Mouse (Mus musculus) heart, embryonic 15.5 days (tissue): Measurements from ENCODE around the gene Entpd3. TPM values are rescaled to one million over a fixed set of nuclear protein-coding genes. Genes with fewer than 3 reads are reported as not detected.

Source experiments
- ATAC-seq: fragments of 200-750 bp; cut with Nextera tagmentation; replicated peaks from 2 replicates; pipeline ENCODE4 v1.8.0; 2017; ENCODE audit warnings: low read depth, moderate TSS enrichment; ENCODE audit not compliant: insufficient number of reproducible peaks, insufficient read depth, low FRiP score
- H3K27ac ChIP-seq: fragments of 300-500 bp; sonication (generic); 2 replicates; pipeline ENCODE4 v1.5.1; 2015; ENCODE audit warnings: mild to moderate bottlenecking, inconsistent platforms
- H3K27me3 ChIP-seq: fragments of 300-500 bp; sonication (generic); 2 replicates; pipeline ENCODE4 v1.6.1; 2015; ENCODE audit warnings: inconsistent platforms
- H3K36me3 ChIP-seq: fragments of 300-500 bp; sonication (generic); 2 replicates; pipeline ENCODE4 v1.6.1; 2015; ENCODE audit warnings: mild to moderate bottlenecking, inconsistent platforms
- H3K4me1 ChIP-seq: fragments of 300-500 bp; sonication (generic); replicated peaks from 2 replicates; pipeline ENCODE4 v1.6.1; 2015; ENCODE audit warnings: inconsistent platforms
- H3K4me2 ChIP-seq: fragments of 300-500 bp; sonication (generic); 2 replicates; pipeline ENCODE4 v1.6.1; 2015; ENCODE audit warnings: inconsistent platforms, mild to moderate bottlenecking, moderate library complexity
- H3K4me3 ChIP-seq: fragments of 300-500 bp; sonication (generic); 2 replicates; pipeline ENCODE4 v1.5.1; 2015; ENCODE audit warnings: mild to moderate bottlenecking, inconsistent platforms
- H3K9ac ChIP-seq: fragments of 300-500 bp; sonication (generic); 2 replicates; pipeline ENCODE4 v1.6.1; 2015; ENCODE audit warnings: mild to moderate bottlenecking, inconsistent platforms
- H3K9me3 ChIP-seq: fragments of 300-500 bp; sonication (generic); replicated peaks from 2 replicates; pipeline ENCODE4 v1.6.1; 2016; ENCODE audit warnings: inconsistent platforms
- WGBS: fragments of 180-500 bp; shearing (Covaris S2); methylation state at CpG from one replicate; pipeline ENCODE4 v1.1.7; 2015; ENCODE audit warnings: mixed read lengths; 5-methylcytosine and 5-hydroxymethylcytosine counted together
- polyA plus RNA-seq: library from polyadenylated mRNA; unstranded; fragments of >200 nt; fragmentation: Nextera tagmentation; extraction: Ambion mirVana; gene quantifications from 2 replicates; pipeline ENCODE4 v1.2.1, GENCODE M21; 2015

Gene Entpd3
- polyA plus RNA-seq = 0.23 and 0.77 TPM in 2 replicates

DNA sequence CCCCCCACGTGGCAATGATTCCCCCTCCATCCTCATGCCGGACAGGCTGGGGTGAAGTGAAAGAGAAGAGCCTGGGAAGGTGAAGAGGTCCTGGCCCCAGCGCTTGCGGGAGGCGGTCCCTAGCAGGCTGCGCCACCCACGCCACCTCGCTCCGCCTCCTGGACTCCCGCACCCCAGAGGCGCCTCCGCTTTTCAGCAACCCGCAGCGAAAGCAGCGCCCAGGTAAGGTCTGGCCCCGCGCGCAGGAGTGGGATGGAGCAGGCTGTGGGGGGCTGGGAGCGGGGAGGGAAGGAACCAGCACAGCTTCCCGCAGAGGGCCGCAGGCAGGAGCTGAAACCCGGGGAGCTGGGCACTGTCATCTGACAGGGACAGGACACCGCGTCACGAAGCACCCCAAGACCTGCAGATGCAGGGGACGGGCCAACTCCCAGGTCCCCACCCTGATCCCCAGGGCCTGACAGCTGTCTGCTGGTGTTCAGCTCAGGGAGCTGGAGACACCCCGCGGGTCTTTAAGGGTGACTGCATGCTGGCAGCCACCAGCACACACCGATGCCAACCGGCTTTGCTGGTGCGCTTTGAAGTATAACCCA, at the start of gene Entpd3:
TSS of gene Entpd3 (plus strand) at position 157 of the 590 bp plus-strand sequence.
- Histone ChIP-seq H3K36me3 (no peaks in the 10 kb centered on the region), H3K9ac (peak within 1 kb of the TSS; percentile 38), H3K4me1 (peaks cover 9% of the 10 kb centered on the region), H3K27ac (no peak within 1 kb of the TSS), H3K27me3 (peaks cover 34% of the 10 kb centered on the region), H3K4me2 (peak within 1 kb of the TSS; percentile 91), H3K9me3 (no peaks in the 10 kb centered on the region), H3K4me3 (peak within 1 kb of the TSS; percentile 49)
- no peak for ATAC-seq
- 1% methylated on average over 31 of the region's 31 CpGs for WGBS

DNA sequence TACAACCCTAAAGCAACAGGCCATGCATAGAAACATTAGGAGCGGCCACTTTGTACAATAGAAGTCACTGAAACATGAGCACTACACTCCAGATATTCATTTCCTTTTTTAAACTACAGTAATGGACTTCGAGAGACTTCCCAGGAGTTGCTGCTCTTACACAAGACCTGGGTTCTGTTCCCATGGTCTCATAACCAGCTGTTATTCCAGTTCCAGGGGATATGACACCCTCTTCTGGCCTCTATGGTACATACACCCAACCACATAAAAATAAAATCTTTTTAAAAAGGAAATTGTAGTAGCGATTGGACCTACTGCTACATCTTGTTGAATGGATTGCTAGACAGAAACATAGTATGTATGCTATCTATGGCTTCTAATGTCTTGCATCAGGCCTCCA, 48.1 kb upstream of the Entpd3 start:
- ATAC-seq = no peak
- peaks cover 23% of the 10 kb centered on the region for H3K36me3 ChIP-seq
- no peaks in the 10 kb centered on the region for H3K27me3 ChIP-seq
- peak overlapping the region; percentile 98 for H3K4me3 ChIP-seq
- no peak overlapping the region for H3K9ac ChIP-seq
- peaks cover 11% of the 10 kb centered on the region for H3K4me1 ChIP-seq
- no peaks in the 10 kb centered on the region for H3K9me3 ChIP-seq
- WGBS = 83% methylated on average over 3 of the region's 3 CpGs
- no peak overlapping the region for H3K27ac ChIP-seq
- H3K4me2 ChIP-seq = peak overlapping the region; percentile 83

GRCm38 (mm10) chr9:120492010-120492399, 47.6 kb upstream of the Entpd3 start, which contains the start of gene Eif1b:
Gene Eif1b, plus strand, starts transcription at chr9:120492232.
- peak; percentile 38 for ATAC-seq
- H3K27ac ChIP-seq = peak within 1 kb of the TSS; percentile 92
- peaks cover 23% of the 10 kb centered on the region for H3K36me3 ChIP-seq
- WGBS = 2% methylated on average over 19 of the region's 19 CpGs
- peak within 1 kb of the TSS; percentile 98 for H3K4me3 ChIP-seq
- peak within 1 kb of the TSS; percentile 83 for H3K4me2 ChIP-seq
- no peaks in the 10 kb centered on the region for H3K27me3 ChIP-seq
- no peaks in the 10 kb centered on the region for H3K9me3 ChIP-seq
- H3K4me1 ChIP-seq = peaks cover 11% of the 10 kb centered on the region
- H3K9ac ChIP-seq = peak within 1 kb of the TSS; percentile 99

DNA sequence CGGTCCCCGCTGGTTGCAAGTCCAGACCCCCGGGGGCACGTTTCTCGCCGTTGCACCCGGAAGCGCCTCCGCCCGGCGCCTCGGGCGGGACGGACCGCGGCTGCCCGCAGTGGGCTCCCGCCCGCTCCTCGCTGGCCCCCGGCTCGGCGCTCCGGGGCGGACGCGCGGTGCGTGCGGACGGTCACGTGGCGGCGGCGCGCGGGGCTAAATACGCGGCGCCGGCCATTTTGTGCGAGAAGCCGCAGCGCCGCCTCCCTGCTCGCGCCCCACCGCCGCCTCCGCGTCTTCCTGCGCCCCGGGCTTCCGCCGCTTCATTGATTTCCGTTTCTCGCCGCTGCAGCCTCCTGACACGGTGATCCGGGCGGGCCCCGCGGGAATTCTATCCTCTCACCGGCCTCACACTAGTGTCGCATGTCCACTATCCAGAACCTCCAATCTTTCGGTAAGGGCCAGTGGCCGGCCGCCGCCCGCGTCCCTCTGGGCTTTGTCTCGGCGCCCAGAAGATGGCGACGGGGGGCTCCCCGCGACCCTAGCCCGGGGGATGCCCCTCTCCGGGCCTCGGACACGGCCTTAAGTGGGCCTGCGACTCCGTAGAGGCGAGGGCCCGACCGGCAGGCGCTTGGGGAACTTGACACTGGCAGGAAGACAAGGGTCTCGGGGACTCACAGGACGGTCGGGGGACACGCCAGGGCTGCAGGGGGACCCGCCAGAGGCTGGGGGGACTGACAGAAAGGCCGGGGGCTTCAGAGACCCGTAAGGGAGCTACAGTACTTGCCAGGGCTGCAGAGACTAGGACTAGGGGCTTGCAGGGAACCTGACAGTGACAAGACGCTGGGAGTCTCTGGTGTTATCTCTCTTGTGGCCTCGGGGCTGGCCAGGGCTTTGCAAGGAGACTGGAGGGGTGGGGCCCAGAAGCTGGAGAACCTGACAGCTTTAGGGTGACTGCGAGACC, 46.9 kb upstream of the Entpd3 start:
- peaks cover 23% of the 10 kb centered on the region for H3K36me3 ChIP-seq
- H3K27me3 ChIP-seq = no peaks in the 10 kb centered on the region
- H3K4me3 ChIP-seq = peak overlapping the region; percentile 98
- H3K9me3 ChIP-seq = no peaks in the 10 kb centered on the region
- H3K4me2 ChIP-seq = peak overlapping the region; percentile 83
- H3K9ac ChIP-seq = peak overlapping the region; percentile 99
- H3K4me1 ChIP-seq = peaks cover 11% of the 10 kb centered on the region
- ATAC-seq = peak; percentile 85
- WGBS = under 1% methylated on average over 86 of the region's 97 CpGs
- H3K27ac ChIP-seq = peak overlapping the region; percentile 92

DNA sequence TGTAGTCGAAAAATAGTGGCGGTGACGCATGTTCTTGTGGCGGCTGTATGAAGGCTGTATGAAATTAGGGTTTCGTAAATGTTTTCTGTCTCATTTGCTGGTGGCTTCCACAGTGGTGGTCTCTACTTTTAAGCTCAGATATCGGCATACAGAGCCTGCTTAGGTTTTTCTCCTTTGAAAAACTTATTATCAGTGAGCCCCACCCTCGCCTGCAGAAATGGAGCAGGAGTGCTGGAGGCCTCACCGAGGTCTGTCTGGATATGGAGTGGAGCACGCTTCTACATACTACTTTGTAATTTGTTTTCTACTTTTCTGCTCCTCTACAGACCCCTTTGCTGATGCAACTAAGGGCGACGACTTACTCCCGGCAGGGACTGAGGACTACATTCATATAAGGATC, 45.8 kb upstream of the Entpd3 start:
- WGBS = 68% methylated on average over 12 of the region's 12 CpGs
- peak overlapping the region; percentile 98 for H3K4me3 ChIP-seq
- no peaks in the 10 kb centered on the region for H3K27me3 ChIP-seq
- H3K9me3 ChIP-seq = no peaks in the 10 kb centered on the region
- peak overlapping the region; percentile 99 for H3K9ac ChIP-seq
- peaks cover 23% of the 10 kb centered on the region for H3K36me3 ChIP-seq
- peak overlapping the region; percentile 83 for H3K4me2 ChIP-seq
- no peak for ATAC-seq
- H3K4me1 ChIP-seq = peaks cover 11% of the 10 kb centered on the region
- H3K27ac ChIP-seq = 0 out of 2 replicates have a peak overlapping the region, but pooled peaks have one; percentile 92

DNA sequence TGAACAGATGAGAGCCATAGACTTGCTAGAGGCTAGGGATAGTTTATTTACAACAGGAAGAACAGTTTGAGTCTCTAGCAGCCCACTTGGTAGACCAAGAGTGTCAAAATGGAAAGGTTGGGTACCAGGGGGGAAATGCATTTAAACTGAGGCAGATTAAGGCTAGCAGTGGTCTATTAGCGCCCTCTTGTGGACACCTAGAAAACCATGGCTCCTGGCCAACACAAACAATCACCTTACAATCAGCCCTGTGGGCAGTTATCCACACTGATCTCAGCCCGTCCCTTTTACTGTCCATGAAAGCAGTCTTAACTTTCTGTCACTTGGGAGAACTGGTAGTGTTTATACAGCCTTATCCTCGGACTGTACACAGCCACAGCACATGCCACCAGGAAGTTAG, 42.9 kb upstream of the Entpd3 start:
- 4% methylated on average over 3 of the region's 3 CpGs for WGBS
- no peaks in the 10 kb centered on the region for H3K27me3 ChIP-seq
- no peak for ATAC-seq
- peaks cover 11% of the 10 kb centered on the region for H3K4me1 ChIP-seq
- no peak overlapping the region for H3K4me3 ChIP-seq
- H3K27ac ChIP-seq = no peak overlapping the region
- peaks cover 23% of the 10 kb centered on the region for H3K36me3 ChIP-seq
- no peak overlapping the region for H3K4me2 ChIP-seq
- no peak overlapping the region for H3K9ac ChIP-seq
- H3K9me3 ChIP-seq = no peaks in the 10 kb centered on the region

DNA sequence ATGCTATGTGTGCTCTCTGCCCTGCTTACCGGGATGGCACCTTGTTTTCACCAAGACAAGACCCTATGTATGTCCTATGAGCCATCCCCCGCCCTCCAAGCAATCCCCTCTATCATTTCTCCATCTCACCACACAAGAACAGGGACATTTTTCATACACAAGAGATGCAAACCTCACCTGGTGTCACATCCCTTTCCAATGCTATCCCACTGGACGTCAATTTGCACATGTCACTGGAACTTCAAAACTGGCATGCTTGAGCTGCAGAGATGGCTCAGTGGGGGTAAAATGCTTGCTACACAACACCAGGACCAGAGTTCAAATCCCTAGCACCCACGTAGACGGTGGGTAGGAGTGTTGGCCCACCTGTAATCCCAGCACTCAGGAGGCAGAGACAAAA, 41.6 kb upstream of the Entpd3 start:
- no peak overlapping the region for H3K4me2 ChIP-seq
- no peak overlapping the region for H3K27ac ChIP-seq
- peaks cover 23% of the 10 kb centered on the region for H3K36me3 ChIP-seq
- H3K9me3 ChIP-seq = no peaks in the 10 kb centered on the region
- no peaks in the 10 kb centered on the region for H3K27me3 ChIP-seq
- no peak overlapping the region for H3K4me3 ChIP-seq
- peaks cover 14% of the 10 kb centered on the region for H3K4me1 ChIP-seq
- H3K9ac ChIP-seq = no peak overlapping the region
- ATAC-seq = no peak
- WGBS = 83% methylated on average over 5 of the region's 5 CpGs

DNA sequence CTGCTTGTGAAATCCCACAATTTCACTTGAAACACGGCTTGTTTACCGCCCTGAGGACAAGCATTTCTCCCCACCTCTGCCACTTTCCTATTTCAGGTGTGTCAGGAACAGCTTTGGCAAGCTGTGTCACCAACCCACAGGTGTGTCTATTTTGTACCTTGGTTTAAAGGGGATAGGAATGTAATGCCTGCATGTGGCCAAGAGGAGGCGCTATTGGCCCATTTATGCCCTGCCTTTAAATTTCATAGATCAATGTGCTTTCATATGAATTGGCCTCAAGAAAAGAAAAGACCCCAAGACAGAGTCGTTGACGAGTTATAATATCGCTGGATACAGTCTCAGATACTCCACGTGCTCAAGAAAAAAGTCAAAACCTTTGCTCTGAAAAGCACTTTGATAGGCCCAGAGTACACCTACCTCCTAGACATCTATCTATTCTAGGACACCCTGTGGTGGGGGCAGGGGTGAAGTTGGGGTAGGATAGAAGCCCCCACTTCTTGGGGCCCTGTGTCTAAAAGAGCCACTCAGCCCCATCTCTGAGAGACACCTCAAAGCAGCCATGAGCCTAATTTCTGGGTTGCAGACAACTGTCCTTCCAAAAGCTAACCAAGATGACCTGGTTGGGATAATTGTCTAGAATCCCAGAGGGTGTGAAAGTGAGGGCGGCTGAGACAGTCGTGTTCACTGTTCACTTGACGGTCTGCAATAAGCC, 38.3 kb upstream of the Entpd3 start:
- 34% methylated on average over 10 of the region's 10 CpGs for WGBS

GRCm38 (mm10) chr9:120502013-120502412, 37.6 kb upstream of the Entpd3 start:
- Histone ChIP-seq H3K9ac (no peak overlapping the region), H3K4me3 (no peak overlapping the region), H3K9me3 (no peaks in the 10 kb centered on the region), H3K36me3 (no peaks in the 10 kb centered on the region), H3K4me1 (peaks cover 3% of the 10 kb centered on the region; the same call in 1 of the 2 replicates), H3K27me3 (no peaks in the 10 kb centered on the region), H3K4me2 (no peak overlapping the region), H3K27ac (no peak overlapping the region)
- WGBS = 4% methylated on average over 8 of the region's 8 CpGs
- ATAC-seq = no peak

More for the DNA sequence above, 38.3 kb upstream of the Entpd3 start:
- no peak overlapping the region for H3K27ac ChIP-seq
- H3K4me2 ChIP-seq = no peak overlapping the region
- H3K4me1 ChIP-seq = peaks cover 3% of the 10 kb centered on the region; the same call in 1 of the 2 replicates
- no peaks in the 10 kb centered on the region for H3K27me3 ChIP-seq
- no peak for ATAC-seq
- H3K4me3 ChIP-seq = no peak overlapping the region
- H3K9ac ChIP-seq = no peak overlapping the region
- H3K9me3 ChIP-seq = no peaks in the 10 kb centered on the region
- no peaks in the 10 kb centered on the region for H3K36me3 ChIP-seq

GRCm38 (mm10) chr9:120504423-120504822, 35.2 kb upstream of the Entpd3 start:
- H3K27ac ChIP-seq = no peak overlapping the region
- no peak overlapping the region for H3K9ac ChIP-seq
- WGBS = 62% methylated on average over 2 of the region's 2 CpGs

DNA sequence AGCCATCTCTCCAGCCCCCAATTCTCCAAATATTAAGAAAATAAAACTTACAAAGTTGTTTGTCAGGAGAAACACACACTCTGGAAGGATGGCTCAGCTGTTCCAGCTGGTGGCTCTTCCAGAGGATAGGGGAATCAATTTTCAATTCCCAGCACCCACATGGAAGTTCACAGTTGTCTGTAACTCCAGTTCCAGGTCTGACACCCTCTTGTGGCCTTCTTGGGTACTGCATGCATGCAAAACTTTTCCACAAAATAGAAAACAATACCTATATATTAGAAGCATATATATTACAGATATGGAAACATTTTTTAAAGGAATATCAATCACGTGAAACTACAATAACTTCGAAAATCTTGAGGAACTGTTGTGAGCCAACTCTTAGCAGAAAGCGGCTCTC, 27.8 kb upstream of the Entpd3 start:
- Histone ChIP-seq H3K27ac (no peak overlapping the region), H3K4me3 (no peak overlapping the region), H3K4me1 (no peaks in the 10 kb centered on the region), H3K9ac (no peak overlapping the region), H3K9me3 (no peaks in the 10 kb centered on the region), H3K27me3 (no peaks in the 10 kb centered on the region), H3K4me2 (no peak overlapping the region), H3K36me3 (no peaks in the 10 kb centered on the region)
- ATAC-seq = no peak
- WGBS = 67% methylated on average over 3 of the region's 3 CpGs

More at GRCm38 (mm10) chr9:120504423-120504822, 35.2 kb upstream of the Entpd3 start:
- Histone ChIP-seq H3K9me3 (no peaks in the 10 kb centered on the region), H3K4me3 (no peak overlapping the region), H3K4me1 (peaks cover 3% of the 10 kb centered on the region; the same call in 1 of the 2 replicates), H3K4me2 (no peak overlapping the region), H3K27me3 (no peaks in the 10 kb centered on the region), H3K36me3 (no peaks in the 10 kb centered on the region)
- no peak for ATAC-seq
